Mouse (Mus musculus) adrenal gland, postnatal 36 days (tissue): ENCODE data around the gene Bach2. TPM values are rescaled to one million over a fixed set of nuclear protein-coding genes. Genes with fewer than 3 reads are reported as not detected.

Source experiments
- DNase-seq, 2 experiments: peaks; one replicate each; pipeline ENCODE4 v3.0.0; 2021; ENCODE audit warnings: mixed read lengths in 1 of 2
- total RNA-seq, 2 experiments: library from RNA; stranded (reverse); gene quantifications; 2 replicates each; pipeline ENCODE4 v1.2.3; 2021

Gene Bach2
- total RNA-seq, 2 experiments from 2014 or later: 3.5 to 5.4 TPM

GRCm38 (mm10) chr4:32357996-32358600 is 119.5 kb downstream of the Bach2 start:
- DNase-seq: no peak

- no peak for DNase-seq
Measured at GRCm38 (mm10) chr4:32358602-32359464, 120.2 kb downstream of the Bach2 start.

GRCm38 (mm10) chr4:32359634-32360033 is 121.0 kb downstream of the Bach2 start:
- no peak for DNase-seq

- no peak for DNase-seq
Measured at GRCm38 (mm10) chr4:32360496-32360895, 121.9 kb downstream of the Bach2 start.

GRCm38 (mm10) chr4:32363488-32363984 is 124.9 kb downstream of the Bach2 start:
- DNase-seq: peak in 1 of 2 experiments; percentile 27

GRCm38 (mm10) chr4:32365144-32365907 is 126.7 kb downstream of the Bach2 start:
- DNase-seq: no peak

GRCm38 (mm10) chr4:32366176-32366575 is 127.6 kb downstream of the Bach2 start:
- no peak for DNase-seq

- no peak for DNase-seq
Measured at GRCm38 (mm10) chr4:32368345-32368744, 129.7 kb downstream of the Bach2 start.

- DNase-seq: no peak
Measured at GRCm38 (mm10) chr4:32373085-32373484, 134.5 kb downstream of the Bach2 start.

- no peak for DNase-seq
Measured at GRCm38 (mm10) chr4:32373527-32373926, 134.9 kb downstream of the Bach2 start.

- no peak for DNase-seq
Measured at GRCm38 (mm10) chr4:32374751-32375582, 136.4 kb downstream of the Bach2 start.

GRCm38 (mm10) chr4:32375721-32376526 is 137.3 kb downstream of the Bach2 start:
- no peak for DNase-seq

GRCm38 (mm10) chr4:32376527-32376948 is 137.9 kb downstream of the Bach2 start:
- DNase-seq: no peak

GRCm38 (mm10) chr4:32379140-32379539 is 140.5 kb downstream of the Bach2 start:
- DNase-seq: no peak

GRCm38 (mm10) chr4:32381666-32382381 is 143.2 kb downstream of the Bach2 start:
- no peak for DNase-seq

GRCm38 (mm10) chr4:32385121-32385520 is 146.5 kb downstream of the Bach2 start:
- no peak for DNase-seq

- no peak for DNase-seq
Measured at GRCm38 (mm10) chr4:32385623-32386022, 147.0 kb downstream of the Bach2 start.

GRCm38 (mm10) chr4:32386346-32386745 is 147.7 kb downstream of the Bach2 start:
- DNase-seq: peak in 1 of 2 experiments; percentile 5

- no peak for DNase-seq
Measured at GRCm38 (mm10) chr4:32386931-32387330, 148.3 kb downstream of the Bach2 start.
